Mouse (Mus musculus) embryonic facial prominence, embryonic 13.5 days (tissue): Measurements from ENCODE around the gene Pclo. TPM values are rescaled to one million over a fixed set of nuclear protein-coding genes. Genes with fewer than 3 reads are reported as not detected.
"Not testable (repeated sequence)": the region's sequence is repeated elsewhere in the genome, so short reads cannot be mapped to it uniquely, and the experiment has no call there.

Experiments
- ATAC-seq: fragments of 200-750 bp; cut with Nextera tagmentation; 2 replicates; pipeline ENCODE4 v1.8.0; 2017; ENCODE audit warnings: low read depth; ENCODE audit not compliant: insufficient number of reproducible peaks, insufficient read depth, low FRiP score, low TSS enrichment
- H3K27ac ChIP-seq: fragments of 300-500 bp; sonication (generic); 2 replicates; pipeline ENCODE4 v1.5.1; 2015; ENCODE audit warnings: moderate library complexity, mild to moderate bottlenecking, inconsistent platforms
- H3K27me3 ChIP-seq: fragments of 300-500 bp; sonication (generic); 2 replicates; pipeline ENCODE4 v1.6.1; 2015; ENCODE audit warnings: mild to moderate bottlenecking, inconsistent platforms
- H3K36me3 ChIP-seq: fragments of 300-500 bp; sonication (generic); 2 replicates; pipeline ENCODE4 v1.6.1; 2015; ENCODE audit warnings: mild to moderate bottlenecking, inconsistent platforms
- H3K4me1 ChIP-seq: fragments of 300-500 bp; sonication (generic); 2 replicates; pipeline ENCODE4 v1.6.1; 2015; ENCODE audit warnings: inconsistent platforms
- H3K4me2 ChIP-seq: fragments of 300-500 bp; sonication (generic); 2 replicates; pipeline ENCODE4 v1.6.1; 2015; ENCODE audit warnings: moderate library complexity, mild to moderate bottlenecking, inconsistent platforms
- H3K4me3 ChIP-seq: fragments of 300-500 bp; sonication (generic); 2 replicates; pipeline ENCODE4 v1.5.1; 2015; ENCODE audit warnings: mild to moderate bottlenecking, inconsistent platforms
- H3K9ac ChIP-seq: fragments of 300-500 bp; sonication (generic); 2 replicates; pipeline ENCODE4 v1.6.1; 2015; ENCODE audit warnings: mild to moderate bottlenecking, inconsistent platforms
- H3K9me3 ChIP-seq: fragments of 300-500 bp; sonication (generic); 2 replicates; pipeline ENCODE4 v1.6.1; 2016; ENCODE audit warnings: inconsistent platforms
- WGBS: fragments of 180-500 bp; shearing (Covaris S2); methylation state at CpG from one replicate; pipeline ENCODE4 v1.1.7; 2015; ENCODE audit warnings: mixed read lengths; 5-methylcytosine and 5-hydroxymethylcytosine counted together
- polyA plus RNA-seq: library from polyadenylated mRNA; unstranded; fragments of >200 nt; fragmentation: Nextera tagmentation; extraction: Ambion mirVana; gene quantifications from 2 replicates; pipeline ENCODE4 v1.2.1, GENCODE M21; 2015

Gene Pclo
- 0.62 and 0.95 TPM in 2 replicates for polyA plus RNA-seq

- peak; percentile 97 for ATAC-seq
- H3K4me3 ChIP-seq: peak within 1 kb of the TSS; percentile 69
- H3K27me3 ChIP-seq: 0 out of 2 replicates have a peak, but pooled peaks cover 11% of the 10 kb centered on the region
- peaks cover 6% of the 10 kb centered on the region for H3K4me1 ChIP-seq
- H3K9me3 ChIP-seq: no peaks in the 10 kb centered on the region
- no peaks in the 10 kb centered on the region for H3K36me3 ChIP-seq
- WGBS: under 1% methylated on average over 89 of the region's 89 CpGs
- H3K27ac ChIP-seq: peak within 1 kb of the TSS; percentile 40
- peak within 1 kb of the TSS; percentile 88 for H3K4me2 ChIP-seq
- H3K9ac ChIP-seq: peak within 1 kb of the TSS; percentile 66
Measured at GRCm38 (mm10) chr5:14514631-14515523, at the start of gene Pclo. Gene Pclo (plus strand): TSS chr5:14514918.

- WGBS: 61% methylated on average over 2 of the region's 2 CpGs
Measured at GRCm38 (mm10) chr5:14494431-14494830, 20.3 kb upstream of the Pclo start.

DNA sequence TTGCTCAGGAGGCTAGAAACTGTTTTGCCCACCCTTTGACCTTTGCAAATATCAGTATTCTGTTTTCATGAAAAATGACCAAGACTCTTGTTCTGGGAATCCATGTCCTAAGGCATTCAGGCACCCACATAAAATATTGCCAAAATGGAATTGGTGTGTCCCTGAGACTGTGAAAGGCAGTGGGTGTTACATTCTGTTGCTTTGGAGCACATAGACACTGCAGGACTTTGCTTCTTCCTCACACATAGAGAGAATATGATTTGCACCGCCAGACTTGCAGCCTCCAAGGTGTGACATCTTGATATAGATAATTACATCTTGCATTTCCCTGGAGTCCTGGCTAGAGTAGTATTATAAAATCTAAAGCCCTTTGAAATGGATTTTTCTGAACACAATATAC, 6.2 kb upstream of the Pclo start:
- 73% methylated on average over 1 of the region's 1 CpGs for WGBS
- Histone ChIP-seq H3K4me3 (no peak overlapping the region), H3K27me3 (no peaks in the 10 kb centered on the region), H3K4me1 (no peaks in the 10 kb centered on the region), H3K27ac (no peak overlapping the region), H3K36me3 (no peaks in the 10 kb centered on the region), H3K4me2 (no peak overlapping the region), H3K9me3 (no peaks in the 10 kb centered on the region), H3K9ac (no peak overlapping the region)
- no peak for ATAC-seq

More at GRCm38 (mm10) chr5:14494431-14494830, 20.3 kb upstream of the Pclo start:
- not testable (repeated sequence) for H3K4me3 ChIP-seq, H3K9ac ChIP-seq, H3K36me3 ChIP-seq, ATAC-seq, H3K27ac ChIP-seq, H3K27me3 ChIP-seq, H3K4me2 ChIP-seq, H3K4me1 ChIP-seq, H3K9me3 ChIP-seq

- H3K9me3 ChIP-seq: no peaks in the 10 kb centered on the region
- no peak overlapping the region for H3K4me3 ChIP-seq
- no peaks in the 10 kb centered on the region for H3K36me3 ChIP-seq
- no peak for ATAC-seq
- H3K27ac ChIP-seq: no peak overlapping the region
- no peaks in the 10 kb centered on the region for H3K4me1 ChIP-seq
- 75% methylated on average over 1 of the region's 1 CpGs for WGBS
- no peak overlapping the region for H3K9ac ChIP-seq
- H3K27me3 ChIP-seq: no peaks in the 10 kb centered on the region
- H3K4me2 ChIP-seq: no peak overlapping the region
Measured at GRCm38 (mm10) chr5:14509621-14510020, 5.1 kb upstream of the Pclo start.

DNA sequence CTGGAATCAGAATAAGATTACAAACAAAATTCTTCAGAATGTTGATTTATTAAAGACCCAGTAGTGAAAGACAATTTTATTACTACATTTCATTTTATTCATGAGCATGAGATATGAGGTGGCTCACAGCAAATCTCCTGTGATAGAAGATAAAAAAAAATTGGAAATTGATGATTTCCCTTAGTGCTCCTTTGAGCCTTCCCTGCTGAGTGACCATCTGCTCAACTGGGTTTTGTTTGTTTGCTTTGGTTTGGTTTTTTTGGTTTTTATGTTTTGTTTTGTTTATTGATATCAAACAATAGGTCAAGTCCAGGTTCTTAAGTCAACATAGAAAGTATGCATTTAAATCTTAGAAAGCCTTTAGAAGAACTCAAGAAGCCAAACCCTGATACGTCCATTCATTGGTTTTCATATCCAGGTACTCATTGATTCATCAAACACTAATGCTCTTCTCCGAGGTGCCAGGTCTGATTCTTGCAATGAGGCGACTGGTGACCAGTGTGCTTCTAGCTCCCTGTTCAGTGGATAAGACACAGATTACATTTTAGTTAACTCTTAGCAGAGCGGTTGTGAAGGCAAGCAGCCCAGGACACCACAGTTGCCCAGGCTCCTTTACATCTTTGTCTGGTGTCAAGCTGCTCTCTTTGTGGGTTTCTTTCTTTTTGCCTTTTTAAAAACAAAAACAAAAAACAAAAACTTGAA, 3.6 kb downstream of the Pclo start:
- no peak for ATAC-seq
- 0 out of 2 replicates have a peak, but pooled peaks cover 11% of the 10 kb centered on the region for H3K27me3 ChIP-seq
- WGBS: 67% methylated on average over 4 of the region's 4 CpGs
- no peak overlapping the region for H3K9ac ChIP-seq
- H3K36me3 ChIP-seq: no peaks in the 10 kb centered on the region
- no peaks in the 10 kb centered on the region for H3K9me3 ChIP-seq
- no peak overlapping the region for H3K4me2 ChIP-seq
- no peak overlapping the region for H3K4me3 ChIP-seq
- peaks cover 6% of the 10 kb centered on the region for H3K4me1 ChIP-seq
- no peak overlapping the region for H3K27ac ChIP-seq

DNA sequence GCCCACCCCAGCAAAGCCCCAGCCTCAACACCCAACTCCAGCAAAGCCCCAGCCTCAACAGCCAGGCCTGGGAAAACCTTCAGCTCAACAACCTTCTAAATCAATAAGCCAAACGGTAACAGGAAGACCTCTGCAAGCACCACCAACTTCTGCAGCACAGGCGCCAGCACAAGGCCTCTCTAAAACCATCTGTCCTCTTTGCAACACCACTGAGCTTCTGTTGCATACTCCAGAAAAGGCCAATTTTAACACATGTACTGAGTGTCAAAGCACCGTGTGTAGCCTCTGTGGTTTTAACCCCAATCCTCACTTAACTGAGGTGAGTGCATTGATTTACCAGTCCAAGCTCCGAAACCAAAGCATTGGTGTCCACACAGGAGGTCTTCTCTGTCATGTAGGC, 7.3 kb downstream of the Pclo start:
- Histone ChIP-seq H3K4me3 (no peak overlapping the region), H3K9ac (no peak overlapping the region), H3K36me3 (no peaks in the 10 kb centered on the region), H3K4me1 (no peaks in the 10 kb centered on the region), H3K27ac (no peak overlapping the region), H3K9me3 (no peaks in the 10 kb centered on the region), H3K4me2 (no peak overlapping the region), H3K27me3 (no peaks in the 10 kb centered on the region)
- no peak for ATAC-seq
- 87% methylated on average over 4 of the region's 4 CpGs for WGBS

- H3K4me2 ChIP-seq: no peak overlapping the region
- no peaks in the 10 kb centered on the region for H3K36me3 ChIP-seq
- no peak for ATAC-seq
- no peak overlapping the region for H3K27ac ChIP-seq
- H3K9ac ChIP-seq: no peak overlapping the region
- H3K4me1 ChIP-seq: no peaks in the 10 kb centered on the region
- no peak overlapping the region for H3K4me3 ChIP-seq
- H3K9me3 ChIP-seq: no peaks in the 10 kb centered on the region
- H3K27me3 ChIP-seq: no peaks in the 10 kb centered on the region
Measured at GRCm38 (mm10) chr5:14526038-14526437, 11.3 kb downstream of the Pclo start.

- 42% methylated on average over 1 of the region's 1 CpGs for WGBS
- ATAC-seq: no peak
- H3K36me3 ChIP-seq: no peaks in the 10 kb centered on the region
- H3K27me3 ChIP-seq: no peaks in the 10 kb centered on the region
- no peak overlapping the region for H3K4me3 ChIP-seq
- no peak overlapping the region for H3K4me2 ChIP-seq
- no peaks in the 10 kb centered on the region for H3K9me3 ChIP-seq
- H3K4me1 ChIP-seq: no peaks in the 10 kb centered on the region
- H3K27ac ChIP-seq: no peak overlapping the region
- no peak overlapping the region for H3K9ac ChIP-seq
Measured at GRCm38 (mm10) chr5:14527796-14528195, 13.1 kb downstream of the Pclo start.

GRCm38 (mm10) chr5:14531906-14532305, 17.2 kb downstream of the Pclo start:
- Histone ChIP-seq H3K4me3 (no peak overlapping the region), H3K27ac (no peak overlapping the region), H3K4me1 (no peaks in the 10 kb centered on the region), H3K36me3 (no peaks in the 10 kb centered on the region), H3K27me3 (no peaks in the 10 kb centered on the region), H3K9me3 (no peaks in the 10 kb centered on the region), H3K4me2 (no peak overlapping the region), H3K9ac (no peak overlapping the region)
- 90% methylated on average over 2 of the region's 2 CpGs for WGBS
- no peak for ATAC-seq

GRCm38 (mm10) chr5:14539346-14539745, 24.6 kb downstream of the Pclo start:
- no peak overlapping the region for H3K9ac ChIP-seq
- WGBS: 74% methylated on average over 6 of the region's 6 CpGs

GRCm38 (mm10) chr5:14539961-14540627, 25.4 kb downstream of the Pclo start:
- no peaks in the 10 kb centered on the region for H3K9me3 ChIP-seq
- no peak overlapping the region for H3K27ac ChIP-seq
- 0 out of 2 replicates have a peak, but pooled peaks have one; percentile 3 for ATAC-seq
- H3K9ac ChIP-seq: no peak overlapping the region
- H3K4me2 ChIP-seq: no peak overlapping the region
- no peak overlapping the region for H3K4me3 ChIP-seq
- WGBS: 78% methylated on average over 13 of the region's 13 CpGs
- H3K4me1 ChIP-seq: no peaks in the 10 kb centered on the region
- H3K36me3 ChIP-seq: no peaks in the 10 kb centered on the region
- no peaks in the 10 kb centered on the region for H3K27me3 ChIP-seq

More at GRCm38 (mm10) chr5:14539346-14539745, 24.6 kb downstream of the Pclo start:
- H3K4me1 ChIP-seq: no peaks in the 10 kb centered on the region
- H3K4me3 ChIP-seq: no peak overlapping the region
- no peak for ATAC-seq
- no peak overlapping the region for H3K4me2 ChIP-seq
- H3K27me3 ChIP-seq: no peaks in the 10 kb centered on the region
- no peaks in the 10 kb centered on the region for H3K9me3 ChIP-seq
- no peak overlapping the region for H3K27ac ChIP-seq
- H3K36me3 ChIP-seq: no peaks in the 10 kb centered on the region
